Mouse (Mus musculus) brain, adult 2 months (tissue): Measurements from ENCODE around the gene Map3k13.

Source experiments
- DNase-seq: peaks from one replicate; pipeline ENCODE4 v3.0.0; 2011; ENCODE audit warnings: low read depth, low spot score

The Map3k13 gene

DNA sequence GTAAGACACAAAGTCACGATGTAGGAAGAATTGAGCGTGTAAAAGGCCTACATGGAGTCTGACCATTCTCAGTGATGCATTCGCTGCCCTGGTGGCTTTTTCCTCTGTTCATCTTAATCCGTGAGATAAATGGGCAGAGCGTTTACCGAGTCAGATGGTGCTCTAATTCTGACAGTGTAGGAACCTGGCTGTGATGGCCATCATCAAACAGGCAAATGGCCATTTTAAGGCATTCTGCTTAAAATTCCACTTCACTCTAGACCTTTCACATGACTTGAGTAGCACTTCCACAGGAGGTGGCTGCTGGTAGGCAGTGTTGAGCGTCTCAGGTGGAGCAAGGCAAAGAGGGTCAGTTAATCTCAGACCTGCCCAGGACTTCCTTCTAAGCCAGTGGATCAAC, 58.2 kb downstream of the Map3k13 start:
- peak; percentile 76 for DNase-seq

DNA sequence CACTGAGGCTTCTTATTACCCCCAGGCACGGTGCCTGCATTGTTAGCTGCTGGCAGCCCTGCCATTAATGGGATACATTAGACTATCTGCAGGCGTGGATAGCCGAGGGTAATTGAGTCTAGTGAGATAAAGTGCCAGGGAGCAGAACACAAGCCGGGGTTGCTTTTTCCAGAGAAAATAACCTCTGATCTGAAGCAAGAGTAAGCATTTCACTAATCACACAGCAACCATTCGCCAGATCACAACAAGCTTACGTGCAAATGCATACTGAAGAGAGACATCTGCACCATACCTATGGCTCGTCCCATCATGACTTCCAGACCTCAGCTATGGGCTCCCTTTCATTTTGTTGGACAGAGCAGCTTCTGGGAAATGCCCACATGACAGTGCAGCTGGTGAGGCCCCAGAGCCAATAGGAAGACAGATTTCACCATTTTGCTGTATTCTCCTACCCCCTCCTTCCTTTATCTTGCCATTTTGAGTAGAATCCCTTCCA, 59.3 kb downstream of the Map3k13 start:
- DNase-seq, result peak; percentile 67

DNA sequence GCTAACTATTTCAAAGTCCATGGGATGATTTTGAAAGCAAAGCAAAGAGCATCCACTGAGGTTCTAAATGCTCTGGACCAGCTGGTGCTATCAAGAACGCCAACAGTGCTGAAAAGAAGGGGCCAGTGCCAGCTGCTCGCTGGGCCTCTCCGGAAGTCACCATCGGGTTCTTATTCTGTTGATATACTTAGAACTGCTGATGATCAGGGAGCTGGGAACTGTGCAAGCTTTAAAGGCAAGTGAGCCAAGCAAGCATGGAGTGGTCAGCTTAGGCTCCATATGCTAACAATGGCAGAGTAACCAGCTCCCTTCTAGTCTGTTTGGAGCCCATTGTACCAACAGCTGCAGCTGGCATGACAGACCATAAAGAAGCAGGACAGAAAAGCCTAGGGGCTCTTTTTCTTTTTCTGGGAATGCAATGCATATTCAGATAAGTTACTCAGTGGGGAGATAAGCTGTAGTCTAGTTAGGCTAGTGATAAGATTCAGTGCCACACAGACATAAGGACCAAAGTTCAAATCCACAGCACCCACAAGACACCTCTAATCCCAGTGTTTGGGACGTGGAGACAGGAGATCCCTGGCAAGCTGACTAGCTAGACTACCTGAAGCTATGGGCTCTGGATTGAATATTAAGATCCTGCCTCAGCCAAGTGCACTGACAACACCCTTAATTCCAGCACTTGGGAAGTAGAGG, 60.6 kb downstream of the Map3k13 start:
- peak; percentile 80 for DNase-seq

DNA sequence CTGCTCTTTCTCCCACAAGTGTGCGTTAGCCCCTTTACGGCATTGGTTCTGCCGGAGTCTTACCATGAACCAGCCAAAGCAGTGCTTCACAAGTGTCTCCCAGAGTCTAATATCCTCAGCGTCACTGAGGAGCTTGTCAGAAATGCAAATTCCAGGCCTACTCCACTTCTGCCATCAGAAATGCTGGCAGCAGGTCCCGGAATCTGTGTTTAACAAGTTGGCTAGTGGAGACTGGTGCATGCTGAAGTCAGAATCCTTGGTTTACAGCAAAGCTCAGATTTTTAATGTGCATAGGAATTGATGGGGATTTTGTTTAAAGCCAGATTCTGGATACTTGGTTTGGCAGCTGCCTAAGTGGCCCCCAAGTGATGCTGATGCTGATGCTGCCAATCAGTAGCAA, 62.0 kb downstream of the Map3k13 start:
- DNase-seq, result peak; percentile 68

DNA sequence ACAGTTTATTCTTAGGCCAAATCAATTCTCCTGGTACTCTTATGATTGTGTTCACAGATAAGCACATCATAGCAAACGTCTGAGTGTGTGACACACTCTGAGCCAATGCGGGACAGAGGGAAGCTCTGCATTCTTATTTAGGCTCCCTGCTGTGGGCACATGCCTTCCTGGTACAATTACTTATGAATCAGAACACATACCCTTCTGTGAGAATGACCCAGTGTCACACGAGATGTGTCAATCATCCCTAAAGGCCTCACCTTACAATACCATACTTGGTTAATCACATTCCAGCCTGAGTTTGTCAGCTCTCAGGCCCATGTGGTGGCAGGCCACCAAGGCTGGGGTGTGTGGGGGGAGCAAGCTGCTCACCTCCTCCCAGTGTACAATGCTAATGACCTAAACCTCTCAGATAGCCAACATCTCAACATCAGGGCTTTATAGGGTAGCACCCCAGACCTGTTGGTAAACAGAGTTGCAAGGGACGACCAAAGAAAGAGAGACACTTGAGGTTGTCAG, 63.0 kb downstream of the Map3k13 start:
- no peak for DNase-seq

DNA sequence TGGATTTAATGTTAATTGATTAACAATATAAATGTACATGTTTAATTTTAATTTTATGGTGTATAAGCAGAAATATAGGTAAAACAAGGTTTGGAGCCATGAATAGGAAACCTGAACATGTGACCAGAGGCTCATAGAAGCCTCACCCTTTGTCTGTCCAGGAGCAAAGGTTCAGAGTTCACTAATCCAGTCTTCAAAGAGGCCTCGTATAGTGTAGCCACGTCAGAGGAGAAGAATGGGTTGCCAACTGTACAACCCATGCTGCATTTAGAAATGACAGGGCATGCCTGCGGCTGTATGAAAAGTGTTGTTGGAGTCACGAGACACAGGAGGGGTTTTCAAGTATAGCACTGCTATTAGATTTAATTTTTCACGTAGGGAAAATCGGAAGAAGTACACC, 64.0 kb downstream of the Map3k13 start:
- no peak for DNase-seq

DNA sequence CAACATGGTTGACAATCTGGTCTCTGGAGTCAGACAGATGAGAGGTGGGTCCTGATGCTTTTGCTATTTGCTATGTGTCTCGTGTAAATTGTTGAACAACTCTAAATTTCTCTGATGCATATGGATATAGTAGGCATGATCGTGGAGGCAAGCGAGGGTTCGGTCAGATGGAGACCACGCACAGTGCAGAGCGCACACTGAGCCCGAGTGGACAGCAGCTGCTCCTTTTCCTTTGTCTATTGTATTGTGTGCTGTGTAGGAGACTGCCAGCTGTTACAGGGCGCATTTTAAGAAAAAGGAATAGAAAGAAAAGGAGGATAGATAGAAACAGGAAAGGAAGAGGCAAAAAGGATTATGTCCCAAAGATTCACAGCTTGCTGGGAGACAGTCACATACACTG, 64.7 kb downstream of the Map3k13 start:
- DNase-seq, result no peak

DNA sequence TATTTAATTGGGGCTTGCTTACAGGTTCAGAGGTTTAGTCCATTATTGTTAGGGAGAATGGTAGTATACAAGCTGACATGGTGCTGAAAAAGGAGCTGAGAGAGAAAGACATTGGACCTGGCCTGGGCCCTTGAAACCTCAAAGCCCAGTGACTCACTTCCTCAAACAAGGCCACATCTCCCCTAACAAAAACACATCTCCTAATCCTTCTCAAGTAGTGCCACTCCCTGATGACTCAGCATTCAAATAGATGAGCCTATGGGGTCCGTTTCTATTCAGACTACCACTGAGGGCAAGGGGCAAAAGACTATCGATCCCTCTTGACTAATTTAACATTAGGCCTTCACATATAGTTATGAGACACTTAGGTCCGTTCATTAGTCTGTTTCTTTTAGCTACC, 68.3 kb downstream of the Map3k13 start:
- DNase-seq, result no peak

DNA sequence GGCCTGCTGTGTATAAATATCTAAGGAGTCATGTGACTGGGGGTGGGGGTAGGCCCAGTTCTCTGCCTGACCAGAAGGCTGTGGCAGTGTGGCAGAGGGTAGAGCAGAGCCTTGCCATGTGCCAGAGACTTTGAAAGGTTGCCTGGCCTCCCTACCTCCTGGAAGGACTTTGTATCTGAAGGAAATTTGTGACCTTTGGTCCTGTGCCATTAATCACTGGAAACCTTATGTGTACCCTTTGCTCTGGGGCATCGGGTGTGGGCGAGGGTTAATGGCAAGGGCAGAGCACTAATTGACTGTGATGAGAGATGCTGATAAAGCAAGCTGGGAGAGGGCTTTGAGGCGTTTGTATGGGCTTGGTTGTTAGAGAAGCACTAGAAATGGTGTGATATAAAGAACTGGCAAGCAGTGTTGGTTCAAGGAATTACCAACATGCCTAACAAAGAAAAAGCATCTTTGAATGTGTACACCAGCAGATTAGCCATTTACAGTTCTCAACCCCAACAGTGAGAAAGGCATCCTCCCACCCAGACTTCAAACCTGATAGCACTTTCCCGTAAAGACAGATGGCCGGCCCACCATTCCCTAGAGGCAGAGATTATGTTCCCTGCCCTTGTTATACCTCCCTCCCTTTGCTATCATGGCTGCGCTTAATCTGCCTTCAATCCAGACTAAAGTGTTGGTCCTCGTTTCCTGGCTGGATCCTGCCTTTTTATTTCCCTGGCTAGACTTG, 71.3 kb downstream of the Map3k13 start:
- DNase-seq, result peak; percentile 55

DNA sequence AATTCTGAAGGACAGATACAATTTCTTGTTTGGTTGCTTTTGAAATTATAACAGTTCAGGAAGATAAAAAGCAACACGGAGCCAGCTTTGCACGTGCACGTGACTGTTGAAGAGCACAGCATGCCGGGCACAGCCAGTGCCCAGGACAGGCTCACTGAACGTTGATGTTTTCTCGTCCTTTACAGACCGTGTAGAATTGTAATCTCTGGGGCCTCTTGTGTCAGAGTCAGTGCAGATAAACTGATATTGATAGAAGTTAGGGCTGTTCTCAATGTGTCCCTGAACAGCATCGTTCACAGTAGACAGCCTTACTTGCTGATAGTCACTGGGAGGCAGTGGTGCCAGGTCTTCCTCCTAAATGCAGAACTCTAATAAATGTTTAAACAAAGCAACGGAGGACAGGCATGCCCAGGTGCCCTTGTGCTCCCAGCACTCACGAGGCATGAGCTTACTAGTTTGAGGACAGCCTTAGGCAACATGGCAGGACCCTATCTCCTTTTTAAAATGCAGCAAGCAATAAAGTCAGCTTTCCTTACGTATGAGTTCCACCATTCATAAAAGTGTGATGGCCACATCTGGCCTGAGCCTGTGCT, 71.9 kb downstream of the Map3k13 start:
- DNase-seq, result no peak

DNA sequence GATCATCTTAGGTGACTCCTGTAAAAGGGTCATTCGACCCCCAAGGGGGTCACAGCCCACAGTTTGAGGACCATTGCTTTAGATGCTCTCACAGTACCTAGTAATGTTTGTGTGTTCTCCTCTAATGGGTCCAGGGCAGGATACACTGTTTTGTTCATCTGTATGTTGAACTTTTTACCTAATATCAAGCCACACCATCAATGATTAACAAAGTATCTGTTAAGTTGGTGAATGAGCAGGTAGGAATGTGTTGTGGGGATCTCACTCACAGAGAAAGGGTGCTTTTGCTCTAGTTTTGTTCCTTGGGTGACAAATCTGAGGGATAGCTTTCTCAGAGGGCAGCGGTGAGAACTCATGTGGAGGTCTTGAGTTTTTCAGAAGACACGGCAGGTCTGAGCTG, 73.6 kb downstream of the Map3k13 start:
- DNase-seq, result no peak

DNA sequence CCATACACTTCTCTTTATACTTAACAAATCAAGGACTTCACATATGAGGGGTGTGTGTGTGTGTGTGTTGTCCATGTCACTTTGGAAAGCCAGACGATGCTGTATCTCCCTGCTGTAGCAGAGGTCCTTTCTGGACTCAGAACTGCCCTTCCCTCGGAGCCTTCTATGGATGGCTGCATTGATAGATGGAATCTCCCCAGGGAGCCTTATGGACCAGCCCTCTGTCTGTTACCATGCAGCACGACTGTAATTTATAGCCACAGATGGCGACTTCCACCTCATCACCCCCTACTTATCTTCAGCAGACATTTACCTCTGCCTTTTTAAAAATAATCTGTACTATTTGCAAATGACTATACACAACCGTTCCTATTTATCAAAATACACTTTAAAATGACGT, 74.5 kb downstream of the Map3k13 start:
- peak; percentile 59 for DNase-seq

DNA sequence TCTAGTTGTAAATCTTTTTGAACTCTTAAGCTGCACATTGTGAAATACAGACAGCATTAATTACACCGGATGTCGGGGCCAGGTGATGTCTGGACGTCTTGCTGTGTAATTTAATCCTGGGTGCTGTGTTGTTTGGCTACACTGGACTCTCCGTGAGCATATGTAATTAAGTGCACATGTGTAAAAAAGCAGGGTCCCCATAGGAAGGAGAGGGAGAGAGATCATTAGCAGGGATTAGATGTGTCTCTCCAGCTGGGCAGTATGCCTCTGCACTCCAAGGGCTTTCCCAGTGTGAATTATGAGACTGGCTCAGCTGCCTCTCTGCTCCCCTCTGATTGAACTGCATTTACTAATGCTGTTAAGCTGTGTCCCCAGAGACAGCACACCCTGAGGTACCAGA, 75.7 kb downstream of the Map3k13 start:
- no peak for DNase-seq

DNA sequence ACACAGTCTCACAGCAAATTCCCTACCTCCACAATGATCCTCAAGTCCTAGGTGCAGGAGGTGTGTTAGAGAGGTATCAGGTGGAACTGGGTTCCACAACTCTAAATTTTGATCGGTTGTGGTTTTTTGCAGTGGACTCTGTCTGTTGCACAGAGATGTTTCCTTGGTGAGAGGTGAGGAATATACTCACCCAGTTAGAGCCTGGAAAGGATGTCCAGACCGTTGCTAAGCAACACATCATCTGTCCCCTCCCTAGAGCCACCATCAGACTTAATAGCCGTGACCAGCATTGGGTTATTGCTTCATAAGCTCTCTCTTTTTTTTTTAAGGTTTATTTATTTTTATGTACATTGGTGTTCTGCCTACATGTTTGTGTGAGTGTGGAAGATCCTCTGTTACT, 83.6 kb downstream of the Map3k13 start:
- DNase-seq, result no peak

DNA sequence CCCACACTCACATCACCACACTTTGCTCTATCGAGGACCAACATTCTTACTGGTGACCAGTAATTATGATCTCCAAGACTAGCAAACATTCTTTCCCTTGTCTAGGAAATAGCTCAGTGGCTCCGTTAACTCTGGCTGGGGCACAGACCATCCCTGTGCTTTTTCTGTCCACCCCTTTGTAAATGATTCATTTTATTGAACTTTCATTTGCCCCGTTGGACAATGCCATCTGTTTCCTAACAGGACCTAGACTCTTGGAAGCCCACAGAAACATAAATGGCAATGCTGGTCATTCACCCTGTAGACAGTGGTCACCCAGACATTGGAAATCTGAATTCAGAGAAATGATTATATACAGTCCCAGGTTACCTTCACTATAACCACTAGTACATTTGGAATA, 84.7 kb downstream of the Map3k13 start:
- no peak for DNase-seq

DNA sequence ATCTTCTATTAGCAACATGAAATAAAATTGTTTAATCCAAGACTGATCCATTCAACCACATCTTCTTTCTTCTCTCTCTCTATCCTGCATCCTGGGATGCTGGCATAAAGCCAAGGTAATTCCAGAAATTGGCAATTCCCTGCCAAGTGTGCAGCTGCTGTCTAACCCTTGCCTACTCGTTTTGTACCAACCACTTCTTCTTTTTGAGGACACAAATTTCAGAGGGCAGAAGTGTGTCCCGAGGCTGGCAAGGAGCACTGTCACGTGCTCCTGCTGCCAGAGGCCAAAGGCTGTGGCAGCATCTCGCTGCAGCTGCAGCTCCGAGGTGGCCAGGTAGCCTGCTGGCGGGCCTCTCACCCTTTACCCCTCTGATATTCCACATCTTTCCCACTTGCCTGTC, 87.0 kb downstream of the Map3k13 start:
- DNase-seq, result peak; percentile 90

DNA sequence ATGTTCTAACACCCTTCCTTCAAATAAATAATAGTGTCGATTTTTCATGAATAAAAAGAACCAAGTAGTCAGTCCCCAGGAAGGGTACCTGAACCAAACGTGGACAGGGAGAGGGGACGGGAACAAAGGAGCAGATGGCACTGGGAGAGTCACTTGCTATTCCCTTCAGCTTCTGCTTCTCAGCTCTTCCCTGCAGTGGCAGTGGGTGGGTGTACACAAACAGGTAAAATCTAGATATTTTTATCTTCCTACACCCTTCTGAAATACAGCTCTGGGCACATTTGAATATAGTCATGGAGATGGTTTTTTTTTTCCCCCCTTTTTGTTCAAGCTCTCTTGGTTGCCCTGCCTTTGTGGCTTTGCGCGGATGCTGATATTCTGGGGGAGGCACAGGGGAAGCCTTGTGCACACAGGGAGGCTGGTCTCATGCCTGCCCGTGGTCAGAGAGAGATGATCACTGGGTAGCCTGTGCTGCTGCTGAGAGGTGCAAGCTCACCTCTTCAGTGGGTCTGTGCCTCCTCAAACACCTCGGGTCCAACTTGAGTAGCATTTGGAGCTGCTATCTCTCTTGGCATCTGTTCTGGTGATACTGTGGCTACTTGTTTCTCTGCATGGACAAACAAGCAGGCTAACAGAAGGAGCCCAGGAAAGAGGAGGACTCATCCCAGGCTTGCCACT, 87.6 kb downstream of the Map3k13 start:
- DNase-seq, result peak; percentile 68

DNA sequence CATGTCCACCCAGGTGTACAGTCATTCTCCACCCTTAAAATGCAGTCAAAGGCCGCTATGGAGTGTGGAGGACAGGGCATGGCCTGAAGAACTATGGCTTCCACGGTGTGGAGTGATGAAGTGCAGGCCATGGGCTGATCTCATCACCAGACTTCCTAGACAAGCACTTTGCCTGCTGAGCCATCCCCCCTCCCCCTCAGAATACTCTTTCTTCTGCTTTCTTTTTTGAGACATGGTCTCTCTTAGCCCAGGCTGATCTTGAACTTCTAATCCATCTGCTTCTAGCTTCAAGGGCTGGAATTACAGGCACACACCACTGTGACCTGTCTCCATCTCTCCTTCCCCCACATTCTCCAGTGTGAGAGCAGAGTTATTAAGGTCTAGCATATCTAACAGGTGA, 93.5 kb downstream of the Map3k13 start:
- no peak for DNase-seq

DNA sequence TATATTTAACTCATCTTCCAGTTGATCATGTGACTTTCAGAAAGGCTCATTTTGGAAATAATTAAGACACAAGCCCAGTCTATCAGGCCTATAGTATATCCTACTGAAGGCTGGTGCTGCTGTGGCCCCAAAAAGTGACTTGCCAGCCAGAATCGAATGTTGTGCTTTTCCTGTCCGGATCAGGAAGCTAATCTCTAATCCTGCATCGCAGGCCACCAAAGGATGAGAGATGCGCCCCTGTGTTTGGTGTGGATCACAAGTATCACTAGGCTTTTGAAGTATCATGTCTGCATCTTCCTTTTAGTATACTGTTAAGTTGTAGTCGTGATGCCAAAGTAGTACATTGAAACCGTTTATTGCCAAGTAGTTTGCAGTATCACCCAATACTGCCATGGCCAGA, 99.7 kb downstream of the Map3k13 start:
- no peak for DNase-seq

DNA sequence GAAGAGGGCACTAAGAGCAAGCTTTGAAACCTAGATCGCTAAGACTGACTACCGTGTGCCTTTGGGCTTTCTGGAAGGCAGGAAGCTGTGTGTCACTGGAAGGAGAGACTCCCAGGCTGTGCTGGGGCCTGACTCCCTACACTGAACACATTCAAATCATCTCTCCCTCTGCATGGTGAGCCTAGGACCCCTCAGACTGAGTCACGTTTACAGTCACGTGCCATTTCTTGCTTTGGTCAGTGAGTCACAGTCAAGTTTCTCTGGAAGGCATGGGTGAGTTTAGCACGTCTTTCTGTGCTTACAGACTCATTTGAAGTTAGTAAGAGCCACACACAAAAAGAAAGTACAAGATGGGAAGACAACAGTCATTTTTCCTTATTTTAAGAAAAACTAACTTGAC, 107.1 kb downstream of the Map3k13 start:
- no peak for DNase-seq

DNA sequence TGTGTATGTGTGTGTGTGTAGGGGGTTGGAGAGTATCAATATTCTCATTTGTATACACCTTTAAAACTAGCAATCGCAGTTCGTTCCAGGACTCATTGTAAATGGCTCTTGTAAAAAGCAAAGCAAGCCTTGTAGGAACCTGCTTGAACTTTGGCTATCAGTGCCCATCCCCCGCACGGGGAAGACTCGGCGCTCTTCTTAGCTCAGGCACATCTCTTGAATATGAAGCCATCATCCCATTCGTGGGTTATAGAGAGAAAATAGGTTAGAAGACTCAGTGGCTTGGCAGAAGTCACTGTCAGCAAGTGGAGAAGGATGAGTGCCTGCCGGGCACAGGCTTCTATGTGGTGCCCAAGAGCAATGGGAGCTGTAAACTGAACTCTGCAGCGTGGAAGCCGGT, 110.5 kb downstream of the Map3k13 start:
- DNase-seq, result no peak

DNA sequence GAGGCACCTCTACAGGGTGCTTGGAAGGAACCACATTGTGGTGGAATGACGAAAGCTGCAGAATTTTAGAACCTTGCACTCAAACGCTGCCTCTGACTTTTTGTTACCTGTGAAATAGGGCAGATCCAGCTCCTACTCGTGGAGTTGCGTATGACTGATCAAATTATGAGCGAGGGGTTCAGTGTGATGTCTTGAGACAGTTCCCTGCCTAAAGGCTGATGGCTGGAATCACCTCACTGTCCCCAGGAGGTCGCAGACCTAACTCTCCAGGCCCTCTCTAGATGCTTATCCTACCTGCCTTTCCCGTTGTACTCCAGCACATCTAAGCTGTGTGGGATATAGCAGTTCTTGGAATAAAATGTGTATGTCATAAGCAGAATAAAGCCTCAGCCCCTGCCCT, 111.8 kb downstream of the Map3k13 start:
- DNase-seq, result no peak
